22 mouse cellular contexts compared by ENCODE assay signal in genomic region chr12:84277832-84278231, GRCm38 (mm10). TPM values are rescaled to one million over a fixed set of nuclear protein-coding genes. Genes with fewer than 3 reads are reported as not detected.
DNase-seq lines count a peak whose midpoint lies in the region; ATAC-seq lines count a peak whose summit lies in the region.
"Had no signal": no experiment of that assay in that cellular context is flagged by ENCODE, and none has a peak within 500 bp of the region (broad histone marks: within the 10 kb centered on the region; RNA-seq: fewer than 3 reads in every experiment).

No protein-coding gene starts in this region.

- H3K27ac ChIP-seq in forebrain, embryonic 12.5 days = peak overlapping the region; percentile 63; the same call in 1 of the 2 replicates
- H3K27ac ChIP-seq in forebrain, embryonic 10.5 days = no peak overlapping the region
- H3K27ac ChIP-seq in midbrain, embryonic 11.5 days (ENCODE audit: low read depth, low read length) = no peak overlapping the region
- H3K27ac ChIP-seq in midbrain, embryonic 10.5 days (replicated peaks) = no peak overlapping the region; the same call in 1 of the 2 replicates
- H3K27ac ChIP-seq in midbrain, embryonic 14.5 days (replicated peaks; ENCODE audit: low read depth, low read length) = no peak overlapping the region
- H3K27ac ChIP-seq: gastrocnemius, adult 2 months; hindbrain, embryonic 13.5 days; liver, embryonic 13.5 days; stomach, embryonic 15.5 days had no signal

- 30% methylated on average over 3 of the region's 3 CpGs for WGBS in forebrain, embryonic 12.5 days
- WGBS in forebrain, embryonic 10.5 days = 71% methylated on average over 3 of the region's 3 CpGs
- WGBS in midbrain, embryonic 11.5 days = 43% methylated on average over 3 of the region's 3 CpGs
- WGBS in midbrain, embryonic 10.5 days = 73% methylated on average over 3 of the region's 3 CpGs
- WGBS in midbrain, embryonic 14.5 days = 13% methylated on average over 3 of the region's 3 CpGs

- no peaks in the 10 kb centered on the region for H3K36me3 ChIP-seq in forebrain, embryonic 12.5 days (replicated peaks)
- no peaks in the 10 kb centered on the region for H3K36me3 ChIP-seq in forebrain, embryonic 10.5 days (replicated peaks)
- no peaks in the 10 kb centered on the region for H3K36me3 ChIP-seq in midbrain, embryonic 11.5 days (ENCODE audit: control insufficient read depth, insufficient read depth, low read length)
- no peaks in the 10 kb centered on the region for H3K36me3 ChIP-seq in midbrain, embryonic 10.5 days
- no peaks in the 10 kb centered on the region for H3K36me3 ChIP-seq in midbrain, embryonic 14.5 days (ENCODE audit: control insufficient read depth, insufficient read depth, low read length)
- H3K36me3 ChIP-seq: hindbrain, embryonic 13.5 days; liver, embryonic 13.5 days; stomach, embryonic 15.5 days had no signal

- peaks cover 13% of the 10 kb centered on the region for H3K4me1 ChIP-seq in forebrain, embryonic 12.5 days
- H3K4me1 ChIP-seq in forebrain, embryonic 10.5 days = peaks cover 7% of the 10 kb centered on the region; the same call in 1 of the 2 replicates
- H3K4me1 ChIP-seq in midbrain, embryonic 11.5 days (ENCODE audit: control insufficient read depth, insufficient read depth, low read length) = peaks cover 7% of the 10 kb centered on the region
- peaks cover 14% of the 10 kb centered on the region for H3K4me1 ChIP-seq in midbrain, embryonic 10.5 days
- no peaks in the 10 kb centered on the region for H3K4me1 ChIP-seq in midbrain, embryonic 14.5 days (ENCODE audit: control insufficient read depth, insufficient read depth, low read length)
- H3K4me1 ChIP-seq: hindbrain, embryonic 13.5 days; liver, embryonic 13.5 days; stomach, embryonic 15.5 days had no signal

- ATAC-seq in forebrain, embryonic 12.5 days (ENCODE audit: low FRiP score) = peak; percentile 71; the same call in 1 of the 2 replicates
- ATAC-seq in midbrain, embryonic 11.5 days (ENCODE audit: low FRiP score) = peak; percentile 59; the same call in 1 of the 2 replicates
- ATAC-seq in midbrain, embryonic 14.5 days (ENCODE audit: low FRiP score, low TSS enrichment) = no peak; the same call in 1 of the 2 replicates
- ATAC-seq: activated CD4-positive, CD25-positive, alpha-beta regulatory T cell, adult 4 months had no signal

- H3K9ac ChIP-seq in forebrain, embryonic 12.5 days = no peak overlapping the region
- H3K9ac ChIP-seq in midbrain, embryonic 11.5 days (ENCODE audit: low read length) = no peak overlapping the region
- no peak overlapping the region for H3K9ac ChIP-seq in midbrain, embryonic 14.5 days (replicated peaks; ENCODE audit: low read length)
- H3K9ac ChIP-seq: hindbrain, embryonic 13.5 days; liver, embryonic 13.5 days; stomach, embryonic 15.5 days had no signal

- H3K9me3 ChIP-seq in forebrain, embryonic 12.5 days = no peaks in the 10 kb centered on the region
- H3K9me3 ChIP-seq in forebrain, embryonic 10.5 days = peaks cover 6% of the 10 kb centered on the region; the same call in 1 of the 2 replicates
- H3K9me3 ChIP-seq in midbrain, embryonic 11.5 days (ENCODE audit: control insufficient read depth, low read length) = no peaks in the 10 kb centered on the region
- H3K9me3 ChIP-seq in midbrain, embryonic 10.5 days (replicated peaks) = no peaks in the 10 kb centered on the region
- H3K9me3 ChIP-seq in midbrain, embryonic 14.5 days (ENCODE audit: control insufficient read depth, low read length) = no peaks in the 10 kb centered on the region
- H3K9me3 ChIP-seq: hindbrain, embryonic 13.5 days; liver, embryonic 13.5 days; stomach, embryonic 15.5 days had no signal

- DNase-seq in forebrain, embryonic 10.5 days (ENCODE audit: extremely low spot score, low spot score) = no peak
- no peak for DNase-seq in midbrain, embryonic 11.5 days (ENCODE audit: low spot score, missing footprints)
- no peak for DNase-seq in midbrain, embryonic 10.5 days (ENCODE audit: low spot score)
- peak; percentile 78 for DNase-seq in R1 (ENCODE audit: low read depth, low spot score)
- peak; percentile 53 for DNase-seq in midbrain, embryonic 14.5 days
- DNase-seq in frontal cortex, adult 2 months (ENCODE audit: extremely low spot score in 1 of 2, low spot score in 1 of 2) = no peak
- no peak for DNase-seq in kidney, adult 11 months
- DNase-seq: adrenal gland, postnatal 25 days; B cell, adult 2 months; cerebellum, adult 9-11 months; gastrocnemius, adult 2 months; heart, adult 11 months; kidney, adult 2 months; kidney, postnatal 36 days; layer of hippocampus, postnatal 36 days; liver, embryonic 13.5 days; lung, postnatal 10 days; thymus, postnatal 4 days had no signal

- H3K4me2 ChIP-seq in forebrain, embryonic 12.5 days = no peak overlapping the region
- no peak overlapping the region for H3K4me2 ChIP-seq in midbrain, embryonic 11.5 days
- no peak overlapping the region for H3K4me2 ChIP-seq in midbrain, embryonic 14.5 days (ENCODE audit: low read length)
- H3K4me2 ChIP-seq: hindbrain, embryonic 13.5 days; liver, embryonic 13.5 days; stomach, embryonic 15.5 days had no signal

- no peaks in the 10 kb centered on the region for H3K27me3 ChIP-seq in forebrain, embryonic 12.5 days
- H3K27me3 ChIP-seq in forebrain, embryonic 10.5 days (ENCODE audit: poor library complexity, severe bottlenecking) = no peaks in the 10 kb centered on the region
- no peaks in the 10 kb centered on the region for H3K27me3 ChIP-seq in midbrain, embryonic 11.5 days (ENCODE audit: control insufficient read depth, insufficient read depth, low read length)
- H3K27me3 ChIP-seq in midbrain, embryonic 10.5 days (ENCODE audit: low read depth, poor library complexity, severe bottlenecking) = no peaks in the 10 kb centered on the region
- no peaks in the 10 kb centered on the region for H3K27me3 ChIP-seq in midbrain, embryonic 14.5 days (ENCODE audit: control insufficient read depth, insufficient read depth, low read length)
- H3K27me3 ChIP-seq: hindbrain, embryonic 13.5 days; liver, embryonic 13.5 days; stomach, embryonic 15.5 days had no signal

- no peak overlapping the region for H3K4me3 ChIP-seq in forebrain, embryonic 12.5 days (replicated peaks)
- no peak overlapping the region for H3K4me3 ChIP-seq in forebrain, embryonic 10.5 days
- H3K4me3 ChIP-seq in midbrain, embryonic 11.5 days (ENCODE audit: low read depth, low read length) = no peak overlapping the region
- no peak overlapping the region for H3K4me3 ChIP-seq in midbrain, embryonic 10.5 days
- H3K4me3 ChIP-seq in midbrain, embryonic 14.5 days (replicated peaks; ENCODE audit: low read depth, low read length) = no peak overlapping the region
- H3K4me3 ChIP-seq: gastrocnemius, adult 2 months; hindbrain, embryonic 13.5 days; liver, embryonic 13.5 days; stomach, embryonic 15.5 days had no signal

RNA-seq across cellular contexts. Expression of gene Ptgr2, which starts 7.2 kb away (rescaled TPM):
- polyA plus RNA-seq in forebrain, embryonic 12.5 days (2016; fragmentation: Nextera tagmentation; extraction: Ambion mirVana) = 15.3 and 16.4 TPM in 2 replicates
- 17.7 and 18.2 TPM in 2 replicates for polyA plus RNA-seq in forebrain, embryonic 10.5 days (2016; fragmentation: Nextera tagmentation; extraction: Ambion mirVana)
- polyA plus RNA-seq in midbrain, embryonic 11.5 days (2014; fragmentation: Nextera tagmentation; extraction: Ambion mirVana) = 18.6 and 18.8 TPM in 2 replicates
- 19.9 and 21.6 TPM in 2 replicates for polyA plus RNA-seq in midbrain, embryonic 10.5 days (2016; fragmentation: Nextera tagmentation; extraction: Ambion mirVana)
- polyA plus RNA-seq in midbrain, embryonic 14.5 days (2014; fragmentation: Nextera tagmentation; extraction: Ambion mirVana) = 14.0 and 14.4 TPM in 2 replicates
- 34.4 and 39.4 TPM in 2 replicates for polyA plus RNA-seq in frontal cortex, adult 2 months (2012; rRNA removed)

RNA-seq across cellular contexts. Expression of gene Zfp410, which starts 38.8 kb away (rescaled TPM):
- 114 and 117 TPM in 2 replicates for polyA plus RNA-seq in forebrain, embryonic 12.5 days (2016; fragmentation: Nextera tagmentation; extraction: Ambion mirVana)
- 119 and 120 TPM in 2 replicates for polyA plus RNA-seq in forebrain, embryonic 10.5 days (2016; fragmentation: Nextera tagmentation; extraction: Ambion mirVana)
- 121 and 122 TPM in 2 replicates for polyA plus RNA-seq in midbrain, embryonic 11.5 days (2014; fragmentation: Nextera tagmentation; extraction: Ambion mirVana)
- 119 and 130 TPM in 2 replicates for polyA plus RNA-seq in midbrain, embryonic 10.5 days (2016; fragmentation: Nextera tagmentation; extraction: Ambion mirVana)
- polyA plus RNA-seq in midbrain, embryonic 14.5 days (2014; fragmentation: Nextera tagmentation; extraction: Ambion mirVana) = 62.9 and 79.8 TPM in 2 replicates
- polyA plus RNA-seq in frontal cortex, adult 2 months (2012; rRNA removed) = 36.9 and 37.2 TPM in 2 replicates

RNA-seq across cellular contexts. Expression of gene Elmsan1, which starts 59.2 kb away (rescaled TPM):
- polyA plus RNA-seq in forebrain, embryonic 12.5 days (2016; fragmentation: Nextera tagmentation; extraction: Ambion mirVana) = 6.8 and 7.8 TPM in 2 replicates
- 7.0 and 8.7 TPM in 2 replicates for polyA plus RNA-seq in forebrain, embryonic 10.5 days (2016; fragmentation: Nextera tagmentation; extraction: Ambion mirVana)
- 3.4 and 3.9 TPM in 2 replicates for polyA plus RNA-seq in midbrain, embryonic 11.5 days (2014; fragmentation: Nextera tagmentation; extraction: Ambion mirVana)
- polyA plus RNA-seq in midbrain, embryonic 10.5 days (2016; fragmentation: Nextera tagmentation; extraction: Ambion mirVana) = 5.9 and 6.3 TPM in 2 replicates
- 2.7 and 4.3 TPM in 2 replicates for polyA plus RNA-seq in midbrain, embryonic 14.5 days (2014; fragmentation: Nextera tagmentation; extraction: Ambion mirVana)
- polyA plus RNA-seq in frontal cortex, adult 2 months (2012; rRNA removed) = 8.6 and 8.7 TPM in 2 replicates

Comparison
In these comparisons a context has a peak if more than half of its experiments do, and no peak if none do; other contexts are left out.
1. DNase-seq: peak in R1 (single experiment) and midbrain, embryonic 14.5 days (single experiment); none in forebrain, embryonic 10.5 days (single experiment), midbrain, embryonic 11.5 days (single experiment), midbrain, embryonic 10.5 days (single experiment), frontal cortex, adult 2 months (0 of 2) and kidney, adult 11 months (single experiment).